Mouse (Mus musculus) gonadal fat pad, adult 2 months (tissue): ENCODE data around the gene Lacc1. TPM values are rescaled to one million over a fixed set of nuclear protein-coding genes. Genes with fewer than 3 reads are reported as not detected.

Source experiments
- DNase-seq: peaks from one replicate; pipeline ENCODE4 v3.0.0-alpha.2; 2012; ENCODE audit warnings: low read depth
- polyA plus RNA-seq: library from polyadenylated mRNA; depleted of rRNA; stranded (reverse); fragments of >200 nt; gene quantifications from 2 replicates; pipeline ENCODE4 v1.2.3, GENCODE M21; 2012; rRNA removed

The Lacc1 gene
- polyA plus RNA-seq, 1 experiment, result 8.8 TPM

DNA sequence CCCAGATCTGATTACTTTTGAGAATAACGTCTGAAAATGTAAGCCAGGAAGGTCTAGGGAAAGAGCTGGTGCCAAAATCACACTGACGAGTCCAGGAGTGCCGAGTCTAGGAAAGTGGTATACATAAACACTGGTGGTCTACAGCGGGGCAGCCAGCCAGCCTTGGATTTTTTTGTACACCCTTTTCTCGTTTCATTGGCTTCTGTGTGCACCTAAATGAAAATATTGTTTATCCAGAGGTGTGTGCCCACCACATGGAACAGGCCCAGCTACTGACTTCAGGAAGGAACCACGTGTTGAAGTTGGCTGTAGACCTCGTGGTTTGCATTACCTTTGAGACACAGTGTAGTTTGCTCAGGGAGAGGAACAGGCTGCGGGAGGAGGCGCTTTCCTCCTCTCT lies 57.1 kb downstream of the Lacc1 start:
- no peak for DNase-seq

Other genes starting within 250 kb of the Lacc1 start
- gene Ccdc122, start 132 bp downstream of the Lacc1 start, polyA plus RNA-seq, result 1.9 and 2.8 TPM in 2 replicates
- gene Enox1, start 119.9 kb upstream of the Lacc1 start, polyA plus RNA-seq, result 1.3 and 1.6 TPM in 2 replicates